Mouse (Mus musculus): ENCODE results near the gene Slc25a22. TPM values are rescaled to one million over a fixed set of nuclear protein-coding genes. Genes with fewer than 3 reads are reported as not detected.
A peak's percentile ranks its signal among the peaks of the same experiment; 100 is the strongest.

Gene Slc25a22
- total and polyA plus RNA-seq, 2 experiments from 2014 or later = 121 to 148 TPM

- ATAC-seq (ENCODE audit: low FRiP score) (no peak), DNase-seq (ENCODE audit: low spot score) (no peak)
- Histone ChIP-seq H3K36me3 (ENCODE audit: insufficient read depth, low read length) (no peaks in the 10 kb centered on the region), H3K9ac (replicated peaks; ENCODE audit: low read length, poor library complexity, severe bottlenecking) (no peak overlapping the region), H3K4me1 (ENCODE audit: insufficient read depth, low read length) (no peaks in the 10 kb centered on the region), H3K27ac (ENCODE audit: low read depth, low read length) (no peak overlapping the region), H3K4me3 (ENCODE audit: low read depth, low read length) (no peak overlapping the region), H3K9me3 (ENCODE audit: low read length) (no peaks in the 10 kb centered on the region), H3K27me3 (ENCODE audit: insufficient read depth, low read length) (no peaks in the 10 kb centered on the region), H3K4me2 (ENCODE audit: low read depth, low read length, poor library complexity, severe bottlenecking) (no peak overlapping the region)
- TF ChIP-seq CTCF (IDR thresholded peaks at IDR 0.05) = no peak
- WGBS = 84% methylated on average over 9 of the region's 9 CpGs
Observed at GRCm38 (mm10) chr7:141420030-141420702, 17.5 kb downstream of the Slc25a22 start.

- Histone ChIP-seq H3K4me1 (ENCODE audit: insufficient read depth, low read length) (no peaks in the 10 kb centered on the region), H3K27ac (ENCODE audit: low read depth, low read length) (no peak overlapping the region), H3K4me2 (ENCODE audit: low read depth, low read length, poor library complexity, severe bottlenecking) (no peak overlapping the region), H3K36me3 (ENCODE audit: insufficient read depth, low read length) (no peaks in the 10 kb centered on the region), H3K9ac (replicated peaks; ENCODE audit: low read length, poor library complexity, severe bottlenecking) (no peak overlapping the region), H3K4me3 (ENCODE audit: low read depth, low read length) (no peak overlapping the region), H3K9me3 (ENCODE audit: low read length) (no peaks in the 10 kb centered on the region), H3K27me3 (ENCODE audit: insufficient read depth, low read length) (no peaks in the 10 kb centered on the region)
- ATAC-seq (ENCODE audit: low FRiP score) (no peak), DNase-seq (ENCODE audit: low spot score) (no peak)
- TF ChIP-seq CTCF (IDR thresholded peaks at IDR 0.05) = no peak
- 74% methylated on average over 7 of the region's 7 CpGs for WGBS
Observed at GRCm38 (mm10) chr7:141418970-141419369, 18.7 kb downstream of the Slc25a22 start.

GRCm38 (mm10) chr7:141417731-141418681 lies 19.7 kb downstream of the Slc25a22 start:
- H3K4me2 ChIP-seq (ENCODE audit: low read depth, low read length, poor library complexity, severe bottlenecking) = no peak overlapping the region
- ATAC-seq (ENCODE audit: low FRiP score) (no peak), DNase-seq (ENCODE audit: low spot score) (no peak)
- no peaks in the 10 kb centered on the region for H3K36me3 ChIP-seq (ENCODE audit: insufficient read depth, low read length)
- no peaks in the 10 kb centered on the region for H3K27me3 ChIP-seq (ENCODE audit: insufficient read depth, low read length)
- H3K9me3 ChIP-seq (ENCODE audit: low read length) = no peaks in the 10 kb centered on the region
- H3K27ac ChIP-seq (ENCODE audit: low read depth, low read length) = no peak overlapping the region
- no peaks in the 10 kb centered on the region for H3K4me1 ChIP-seq (ENCODE audit: insufficient read depth, low read length)
- no peak overlapping the region for H3K9ac ChIP-seq (replicated peaks; ENCODE audit: low read length, poor library complexity, severe bottlenecking)
- WGBS = 74% methylated on average over 8 of the region's 8 CpGs
- TF ChIP-seq CTCF (IDR thresholded peaks at IDR 0.05) = 0 out of 2 replicates have a peak, but pooled peaks have one; percentile 9
- H3K4me3 ChIP-seq (ENCODE audit: low read depth, low read length) = no peak overlapping the region

- Histone ChIP-seq H3K4me1 (ENCODE audit: insufficient read depth, low read length) (no peaks in the 10 kb centered on the region), H3K9ac (replicated peaks; ENCODE audit: low read length, poor library complexity, severe bottlenecking) (no peak overlapping the region), H3K27ac (ENCODE audit: low read depth, low read length) (no peak overlapping the region), H3K9me3 (ENCODE audit: low read length) (no peaks in the 10 kb centered on the region), H3K27me3 (ENCODE audit: insufficient read depth, low read length) (no peaks in the 10 kb centered on the region), H3K36me3 (ENCODE audit: insufficient read depth, low read length) (0 out of 2 replicates have a peak, but pooled peaks cover under 1% of the 10 kb centered on the region), H3K4me3 (ENCODE audit: low read depth, low read length) (no peak overlapping the region), H3K4me2 (ENCODE audit: low read depth, low read length, poor library complexity, severe bottlenecking) (no peak overlapping the region)
- DNase-seq (ENCODE audit: low spot score) = no peak
- ATAC-seq (ENCODE audit: low FRiP score) = no peak
- TF ChIP-seq CTCF (IDR thresholded peaks at IDR 0.05) = no peak
- WGBS = 77% methylated on average over 6 of the region's 6 CpGs
Observed at GRCm38 (mm10) chr7:141416144-141416841, 21.4 kb downstream of the Slc25a22 start.

GRCm38 (mm10) chr7:141413809-141414584 lies 23.7 kb downstream of the Slc25a22 start, which contains the start of gene Gatd1:
Gene Gatd1 (minus strand): TSS chr7:141414136.
- H3K36me3 ChIP-seq (ENCODE audit: insufficient read depth, low read length) = peaks cover 15% of the 10 kb centered on the region; the same call in 1 of the 2 replicates
- no peaks in the 10 kb centered on the region for H3K27me3 ChIP-seq (ENCODE audit: insufficient read depth, low read length)
- H3K27ac ChIP-seq (ENCODE audit: low read depth, low read length) = peak within 1 kb of the TSS; percentile 86
- no peaks in the 10 kb centered on the region for H3K9me3 ChIP-seq (ENCODE audit: low read length)
- peak; percentile 99 for DNase-seq (ENCODE audit: low spot score)
- peak; percentile 93 for ATAC-seq (ENCODE audit: low FRiP score)
- peak within 1 kb of the TSS; percentile 85 for H3K4me2 ChIP-seq (ENCODE audit: low read depth, low read length, poor library complexity, severe bottlenecking)
- no peaks in the 10 kb centered on the region for H3K4me1 ChIP-seq (ENCODE audit: insufficient read depth, low read length)
- H3K9ac ChIP-seq (replicated peaks; ENCODE audit: low read length, poor library complexity, severe bottlenecking) = peak within 1 kb of the TSS; percentile 93
- TF ChIP-seq CTCF (IDR thresholded peaks at IDR 0.05) = peak; percentile 40
- H3K4me3 ChIP-seq (ENCODE audit: low read depth, low read length) = peak within 1 kb of the TSS; percentile 58
- WGBS = 1% methylated on average over 43 of the region's 56 CpGs

All from midbrain, postnatal 0 days (tissue).